In the genomic region with DNA sequence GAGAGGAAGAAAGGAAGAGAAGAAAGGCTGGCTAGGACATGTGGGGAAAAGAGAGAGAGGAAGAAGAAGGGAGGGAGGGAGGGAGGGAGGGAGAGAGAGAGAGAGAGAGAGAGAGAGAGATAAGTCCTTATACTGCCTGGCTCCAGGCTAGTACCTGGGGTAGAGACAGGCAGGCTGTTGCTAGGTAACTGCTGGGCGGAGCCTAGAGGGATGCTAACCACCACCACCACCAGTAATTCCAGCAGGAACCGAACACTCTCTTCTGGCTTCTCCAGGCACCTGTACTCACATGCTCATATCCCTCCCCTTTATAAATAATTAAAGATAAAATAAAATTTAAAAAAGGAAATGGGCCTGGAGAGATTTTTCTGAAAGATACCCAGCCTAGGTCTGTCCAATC, we compare ENCODE assay signal across 9 mouse cellular contexts. TPM values are rescaled to one million over a fixed set of nuclear protein-coding genes. Genes with fewer than 3 reads are reported as not detected.
DNase-seq lines count a peak whose midpoint lies in the region; ATAC-seq lines count a peak whose summit lies in the region.
"Had no signal": no experiment of that assay in that cellular context is flagged by ENCODE, and none has a peak within 500 bp of the region (broad histone marks: within the 10 kb centered on the region; RNA-seq: fewer than 3 reads in every experiment).

No protein-coding gene starts in this region.

- H3K9me3 ChIP-seq in hindbrain, embryonic 11.5 days (ENCODE audit: control insufficient read depth, low read length): no peaks in the 10 kb centered on the region
- peaks cover 7% of the 10 kb centered on the region; the same call in 1 of the 2 replicates for H3K9me3 ChIP-seq in neural tube, embryonic 13.5 days

- H3K27me3 ChIP-seq in hindbrain, embryonic 11.5 days (ENCODE audit: control insufficient read depth, insufficient read depth, low read length): peaks cover 1% of the 10 kb centered on the region
- peaks cover 10% of the 10 kb centered on the region for H3K27me3 ChIP-seq in neural tube, embryonic 13.5 days

- H3K4me1 ChIP-seq in hindbrain, embryonic 11.5 days (replicated peaks; ENCODE audit: control insufficient read depth, insufficient read depth, low read length): peaks cover 10% of the 10 kb centered on the region; the same call in 1 of the 2 replicates
- peaks cover 46% of the 10 kb centered on the region for H3K4me1 ChIP-seq in neural tube, embryonic 13.5 days (replicated peaks)

- peak; percentile 22 to 53 for DNase-seq in left cerebral cortex, postnatal 14 days (ENCODE audit: low spot score in 2 of 2)
- no peak for DNase-seq in left cerebral cortex, postnatal 4 days
- DNase-seq in embryo, embryonic 10.5 days (ENCODE audit: low spot score): peak; percentile 31
- peak; percentile 22 for DNase-seq in hindbrain, embryonic 11.5 days (ENCODE audit: low spot score)
- no peak for DNase-seq in layer of hippocampus, adult 18-20 months (ENCODE audit: low spot score in 2 of 2)
- DNase-seq in adrenal gland, adult 2 months: no peak
- DNase-seq in thymus, postnatal 36 days: no peak

- H3K36me3 ChIP-seq in hindbrain, embryonic 11.5 days (ENCODE audit: control insufficient read depth, insufficient read depth, low read length): 0 out of 2 replicates have a peak, but pooled peaks cover 5% of the 10 kb centered on the region
- peaks cover 16% of the 10 kb centered on the region for H3K36me3 ChIP-seq in neural tube, embryonic 13.5 days

- ATAC-seq in hindbrain, embryonic 11.5 days (ENCODE audit: low FRiP score): no peak
- no peak for ATAC-seq in neural tube, embryonic 13.5 days (ENCODE audit: low read depth)
- ATAC-seq: inflammation-experienced regulatory T-cells, adult 6 months had no signal

- 14% methylated on average over 2 of the region's 2 CpGs for WGBS in hindbrain, embryonic 11.5 days
- 27% methylated on average over 2 of the region's 2 CpGs for WGBS in neural tube, embryonic 13.5 days

- H3K4me2 ChIP-seq in hindbrain, embryonic 11.5 days (replicated peaks; ENCODE audit: low read depth, low read length): no peak overlapping the region
- H3K4me2 ChIP-seq in neural tube, embryonic 13.5 days: peak overlapping the region; percentile 97

- intact Hi-C loops in left cerebral cortex, postnatal 14 days (cut with DNase I): no loop called here
- intact Hi-C loops in left cerebral cortex, postnatal 4 days (cut with DNase I): no loop called here

- no peak overlapping the region for H3K4me3 ChIP-seq in hindbrain, embryonic 11.5 days (ENCODE audit: low read depth, low read length)
- peak overlapping the region; percentile 80; the same call in 1 of the 2 replicates for H3K4me3 ChIP-seq in neural tube, embryonic 13.5 days

- H3K9ac ChIP-seq in hindbrain, embryonic 11.5 days (ENCODE audit: low read depth, low read length): no peak overlapping the region
- H3K9ac ChIP-seq in neural tube, embryonic 13.5 days: no peak overlapping the region

- H3K27ac ChIP-seq in hindbrain, embryonic 11.5 days (ENCODE audit: low read depth, low read length): no peak overlapping the region
- H3K27ac ChIP-seq in neural tube, embryonic 13.5 days (replicated peaks): peak overlapping the region; percentile 96

RNA-seq across cellular contexts. Expression of gene Zfp46, which starts 0.7 kb away (rescaled TPM):
- 10 to 100 TPM; 90.0 to 93.6 TPM for total RNA-seq in left cerebral cortex, postnatal 14 days (2021)
- 100 to 1,000 TPM; 102 to 108 TPM for total RNA-seq in left cerebral cortex, postnatal 4 days (2021)
- polyA plus RNA-seq in hindbrain, embryonic 11.5 days (2014; fragmentation: Nextera tagmentation; extraction: Ambion mirVana): 26.2 and 33.1 TPM in 2 replicates
- 41.9 and 45.8 TPM in 2 replicates for polyA plus RNA-seq in neural tube, embryonic 13.5 days (2015; fragmentation: Nextera tagmentation; extraction: Ambion mirVana)
- total RNA-seq in layer of hippocampus, adult 18-20 months (2021): 10 to 100 TPM; 34.2 to 34.6 TPM
- total RNA-seq in adrenal gland, adult 2 months (2021): 10 to 100 TPM; 17.2 to 17.3 TPM
- 10.4 and 11.2 TPM in 2 replicates for polyA plus RNA-seq in adrenal gland, adult 2 months (2012; rRNA removed)

RNA-seq across cellular contexts. Expression of gene Hnrnpr, which starts 27.0 kb away (rescaled TPM):
- total RNA-seq in left cerebral cortex, postnatal 14 days (2021): 10 to 100 TPM; 87.8 to 95.1 TPM
- 100 to 1,000 TPM; 158 to 159 TPM for total RNA-seq in left cerebral cortex, postnatal 4 days (2021)
- polyA plus RNA-seq in hindbrain, embryonic 11.5 days (2014; fragmentation: Nextera tagmentation; extraction: Ambion mirVana): 194 and 200 TPM in 2 replicates
- polyA plus RNA-seq in neural tube, embryonic 13.5 days (2015; fragmentation: Nextera tagmentation; extraction: Ambion mirVana): 215 and 234 TPM in 2 replicates
- 10 to 100 TPM; 82.8 to 88.6 TPM for total RNA-seq in layer of hippocampus, adult 18-20 months (2021)
- total RNA-seq in adrenal gland, adult 2 months (2021): 10 to 100 TPM; 58.8 to 82.3 TPM
- polyA plus RNA-seq in adrenal gland, adult 2 months (2012; rRNA removed): 2.7 and 2.8 TPM in 2 replicates

RNA-seq across cellular contexts. Expression of gene Tcea3, which starts 36.3 kb away (rescaled TPM):
- under 1 TPM in 1 of 2 experiments, not detected in 1; 0.61 TPM for total RNA-seq in left cerebral cortex, postnatal 14 days (2021)
- 1 to 10 TPM in 1 of 2 experiments, under 1 TPM in 1; 0.92 to 1.2 TPM for total RNA-seq in left cerebral cortex, postnatal 4 days (2021)
- 3.1 and 5.2 TPM in 2 replicates for polyA plus RNA-seq in hindbrain, embryonic 11.5 days (2014; fragmentation: Nextera tagmentation; extraction: Ambion mirVana)
- 1.9 and 2.6 TPM in 2 replicates for polyA plus RNA-seq in neural tube, embryonic 13.5 days (2015; fragmentation: Nextera tagmentation; extraction: Ambion mirVana)
- under 1 TPM in 1 of 2 experiments, not detected in 1; 0.50 TPM for total RNA-seq in layer of hippocampus, adult 18-20 months (2021)
- 1 to 10 TPM; 1.7 to 2.7 TPM for total RNA-seq in adrenal gland, adult 2 months (2021)
- polyA plus RNA-seq in adrenal gland, adult 2 months (2012; rRNA removed): 0.13 and 0.54 TPM in 2 replicates

Comparison
In these comparisons a context has a peak if more than half of its experiments do, and no peak if none do; other contexts are left out.
1. DNase-seq: peak in left cerebral cortex, postnatal 14 days (2 of 2), embryo, embryonic 10.5 days (single experiment) and hindbrain, embryonic 11.5 days (single experiment); none in left cerebral cortex, postnatal 4 days (single experiment), layer of hippocampus, adult 18-20 months (0 of 2), adrenal gland, adult 2 months (single experiment) and thymus, postnatal 36 days (0 of 2).